Mouse (Mus musculus) Patski (cell line): ENCODE measurements around the gene Shf. TPM values are rescaled to one million over a fixed set of nuclear protein-coding genes. Genes with fewer than 3 reads are reported as not detected.

Source experiments
- ATAC-seq: fragments of 100-300 bp; one replicate; pipeline ENCODE4 v1.8.0; 2021
- CTCF ChIA-PET: fragments of 350-600 bp; sonication (Branson Sonifier 250); formaldehyde crosslinking; loops from one replicate; lab custom pipeline; 2022; ENCODE audit warnings: inconsistent platforms; lab: Charles Lee
- POLR2A ChIA-PET: fragments of 350-600 bp; sonication (Branson Sonifier 250); formaldehyde crosslinking; loops from one replicate; lab custom pipeline; 2022; ENCODE audit warnings: antibody characterized with exemption, inconsistent platforms; lab: Charles Lee
- DNase-seq: peaks from one replicate; pipeline ENCODE4 v3.0.0-alpha.2; 2011; ENCODE audit warnings: low read depth, low spot score
- H3K27me3 ChIP-seq: fragments of 371-371 bp; one replicate; pipeline ENCODE4 v1.5.1; 2021
- CTCF ChIP-seq: fragments of 100-300 bp; IDR thresholded peaks from one replicate; pipeline ENCODE4 v1.5.1; 2021
- in situ Hi-C: fragments of 300-500 bp; cut with MboI; formaldehyde crosslinking; loops from 3 replicates; pipeline ENCODE4 v1.11.1; 2018; ENCODE audit warnings: low pct_unique_long_range_greater_than_20kb, mixed read lengths
- polyA plus RNA-seq: library from polyadenylated mRNA; unstranded; gene quantifications from one replicate; pipeline ENCODE4 v1.2.3, GENCODE M21; 2021

Gene Shf
- polyA plus RNA-seq, 1 experiment from 2014 or later, result 8.3 TPM

- DNase-seq (no peak), ATAC-seq (peak; percentile 73)
- ChIA-PET POLR2A (interaction anchor here (0.8 kb wide), 1 partner anchor 12 kb away, joined by 3 read pairs; the partner anchor contains the start of gene Duox1), CTCF (interaction anchor here (0.7 to 2.2 kb wide), 3 partner anchors 12 to 25 kb away, joined by 3 to 7 read pairs (median 4); no protein-coding TSS in a partner anchor)
- H3K27me3 ChIP-seq, result no peaks in the 10 kb centered on the region
- in situ Hi-C loops, result no loop called here
- TF ChIP-seq CTCF, result no peak
These were observed 41.0 kb downstream of the Shf start for GRCm38 (mm10) chr2:122327986-122328385.

- ChIA-PET POLR2A (interaction anchor here (0.7 kb wide), 1 partner anchor 74 kb away, joined by 4 read pairs; no protein-coding TSS in a partner anchor), CTCF (interaction anchor here (0.8 to 2.0 kb wide), 3 partner anchors 10 to 43 kb away, joined by 3 to 6 read pairs (median 3); partner anchors contain the start of gene Duox1)
- H3K27me3 ChIP-seq, result no peaks in the 10 kb centered on the region
- TF ChIP-seq CTCF, result no peak
- in situ Hi-C loops, result no loop called here
- DNase-seq (no peak), ATAC-seq (no peak)
These were observed 43.6 kb downstream of the Shf start for GRCm38 (mm10) chr2:122325361-122325760.

GRCm38 (mm10) chr2:122324586-122324985 lies 44.4 kb downstream of the Shf start:
- ATAC-seq (no peak), DNase-seq (no peak)
- ChIA-PET CTCF (no interaction called here), POLR2A (no interaction called here)
- no peak for TF ChIP-seq CTCF
- in situ Hi-C loops, result no loop called here
- no peaks in the 10 kb centered on the region for H3K27me3 ChIP-seq

- TF ChIP-seq CTCF, result no peak
- in situ Hi-C loops, result no loop called here
- H3K27me3 ChIP-seq, result no peaks in the 10 kb centered on the region
- ChIA-PET POLR2A (no interaction called here), CTCF (no interaction called here)
- ATAC-seq (no peak), DNase-seq (no peak)
These were observed 45.0 kb downstream of the Shf start for GRCm38 (mm10) chr2:122323960-122324359.

GRCm38 (mm10) chr2:122317384-122317783 lies 51.6 kb downstream of the Shf start:
- no peak for TF ChIP-seq CTCF
- CTCF ChIA-PET, result interaction anchor here (1.1 kb wide), 1 partner anchor 64 kb away, joined by 3 read pairs; no protein-coding TSS in a partner anchor
- ATAC-seq, result no peak

GRCm38 (mm10) chr2:122315372-122315771 lies 53.6 kb downstream of the Shf start, which contains the start of gene Duox1:
Duox1 (plus strand) TSS chr2:122315672.
- in situ Hi-C loops, result no loop called here
- POLR2A ChIA-PET, result interaction anchor here (0.6 to 1.6 kb wide), 2 partner anchors 12 to 245 kb away, joined by 3 to 4 read pairs; no protein-coding TSS in a partner anchor
- no peak for TF ChIP-seq CTCF
- ATAC-seq (no peak), DNase-seq (no peak)
- CTCF ChIA-PET, result interaction anchor here (0.7 to 1.7 kb wide), 2 partner anchors 10 to 12 kb away, joined by 3 to 4 read pairs; no protein-coding TSS in a partner anchor
- H3K27me3 ChIP-seq, result no peaks in the 10 kb centered on the region

More at GRCm38 (mm10) chr2:122317384-122317783, 51.6 kb downstream of the Shf start:
- in situ Hi-C loops, result no loop called here
- no peak for DNase-seq
- H3K27me3 ChIP-seq, result no peaks in the 10 kb centered on the region
- POLR2A ChIA-PET, result interaction anchor here (0.6 kb wide), 1 partner anchor 218 kb away, joined by 4 read pairs; no protein-coding TSS in a partner anchor

- H3K27me3 ChIP-seq, result no peaks in the 10 kb centered on the region
- ChIA-PET CTCF (no interaction called here), POLR2A (no interaction called here)
- ATAC-seq (no peak), DNase-seq (no peak)
- in situ Hi-C loops, result loop anchor here (5.0 kb wide), 1 partner anchor 64 kb away; no protein-coding TSS in a partner anchor
- TF ChIP-seq CTCF, result no peak
These were observed 55.4 kb downstream of the Shf start, which contains the start of gene Duoxa1 for GRCm38 (mm10) chr2:122313536-122313935. Duoxa1 (minus strand) TSS chr2:122313730.

- no peak for ATAC-seq
- POLR2A ChIA-PET, result no interaction called here
- DNase-seq, result no peak
- CTCF ChIA-PET, result interaction anchor here (1.0 kb wide), 1 partner anchor 9 kb away, joined by 3 read pairs; no protein-coding TSS in a partner anchor
- peak; percentile 64 for TF ChIP-seq CTCF
- in situ Hi-C loops, result loop anchor here (5.0 kb wide), 1 partner anchor 64 kb away; no protein-coding TSS in a partner anchor
- H3K27me3 ChIP-seq, result no peaks in the 10 kb centered on the region
These were observed 56.1 kb downstream of the Shf start for GRCm38 (mm10) chr2:122312722-122313417.

- in situ Hi-C loops, result loop anchor here (5.0 kb wide), 1 partner anchor 66 kb away; no protein-coding TSS in a partner anchor
- ChIA-PET CTCF (interaction anchor here (1.0 to 1.3 kb wide), 3 partner anchors 8 to 67 kb away, joined by 3 to 6 read pairs (median 3); no protein-coding TSS in a partner anchor), POLR2A (no interaction called here)
- TF ChIP-seq CTCF, result no peak
- ATAC-seq (no peak), DNase-seq (no peak)
- no peaks in the 10 kb centered on the region for H3K27me3 ChIP-seq
These were observed 57.4 kb downstream of the Shf start for GRCm38 (mm10) chr2:122311561-122311960.

- peak; percentile 36 for TF ChIP-seq CTCF
- H3K27me3 ChIP-seq, result no peaks in the 10 kb centered on the region
- ChIA-PET CTCF (interaction anchor here (0.7 to 2.4 kb wide), 11 partner anchors 11 to 114 kb away, joined by 3 to 10 read pairs (median 3); partner anchors contain the start of gene Shf), POLR2A (interaction anchor here (1.1 kb wide), 1 partner anchor 71 kb away, joined by 4 read pairs; no protein-coding TSS in a partner anchor)
- DNase-seq (no peak), ATAC-seq (no peak)
- in situ Hi-C loops, result loop anchor here (5.0 kb wide), 1 partner anchor 68 kb away; no protein-coding TSS in a partner anchor
These were observed 59.3 kb downstream of the Shf start for GRCm38 (mm10) chr2:122309647-122310046.
